Mouse (Mus musculus) testis, adult 10 weeks (tissue): ENCODE results near the gene Slc17a3. TPM values are rescaled to one million over a fixed set of nuclear protein-coding genes. Genes with fewer than 3 reads are reported as not detected.

Source experiments
- polyA plus RNA-seq: library from polyadenylated mRNA; stranded (reverse); fragments of 350-450 nt; fragmentation: Illumina TruSeq; extraction: RNeasy Lipid Tissue Mini Kit (QIAGEN cat#74804); gene quantifications from one replicate; pipeline ENCODE4 v1.2.3, GENCODE M21; 2014; ENCODE audit warnings: low read depth, low replicate concordance

The Slc17a3 gene
- polyA plus RNA-seq, result 0.57 TPM

DNA sequence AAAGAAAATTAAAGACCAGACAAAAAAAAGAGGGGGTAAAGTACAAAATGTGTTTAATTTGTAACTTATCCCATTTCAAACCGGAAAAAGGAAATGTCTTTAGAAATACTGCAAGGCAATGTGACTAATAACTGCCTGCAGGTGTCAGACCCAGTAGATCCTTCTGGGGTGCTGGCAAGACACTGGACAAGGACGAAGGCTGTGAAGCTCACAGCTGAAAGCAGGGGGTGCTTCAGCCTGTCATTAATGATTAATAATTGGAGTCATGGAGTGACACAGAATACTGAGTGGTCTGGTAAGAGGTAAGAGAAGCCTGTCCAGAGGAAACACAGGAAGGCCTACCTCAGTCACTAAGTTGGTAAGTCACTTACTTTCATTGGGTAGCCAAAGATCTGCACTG lies at the start of gene Slc17a3:
TSS of gene Slc17a3 (plus strand) at position 127 of the 400 bp plus-strand sequence.

DNA sequence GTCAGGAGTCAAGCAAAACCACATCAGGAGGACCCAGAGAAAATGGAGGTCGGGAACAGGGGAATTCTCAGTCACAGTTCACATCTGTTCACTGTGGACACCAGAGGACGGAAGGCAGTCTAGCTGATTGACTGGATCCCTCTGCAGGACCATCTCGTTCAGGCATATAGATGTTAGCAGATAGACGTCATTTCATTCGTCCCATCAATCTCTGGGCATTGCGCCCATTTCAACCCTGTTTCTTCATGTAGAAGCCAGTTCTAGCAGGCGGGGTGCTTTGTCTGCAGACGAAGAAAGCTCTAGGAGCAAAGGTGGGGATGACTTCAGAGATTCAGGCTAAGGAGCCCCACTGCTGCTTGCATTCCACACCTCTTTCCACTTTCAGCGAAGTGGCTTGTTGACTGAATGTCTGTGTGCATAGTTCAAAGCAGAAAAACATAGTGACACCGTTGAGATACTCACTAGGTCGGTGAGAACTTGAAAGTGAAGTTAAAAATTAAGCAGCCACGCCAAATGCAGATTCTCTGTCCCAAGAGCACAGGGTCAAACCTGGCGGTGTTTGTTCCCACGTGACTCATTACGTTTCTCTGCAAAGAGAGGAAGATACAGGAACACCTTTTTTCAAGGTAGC lies 32.7 kb upstream of the Slc17a3 start, which contains the start of gene Slc17a2:
TSS of gene Slc17a2 (plus strand) at position 572 of the 631 bp plus-strand sequence.

DNA sequence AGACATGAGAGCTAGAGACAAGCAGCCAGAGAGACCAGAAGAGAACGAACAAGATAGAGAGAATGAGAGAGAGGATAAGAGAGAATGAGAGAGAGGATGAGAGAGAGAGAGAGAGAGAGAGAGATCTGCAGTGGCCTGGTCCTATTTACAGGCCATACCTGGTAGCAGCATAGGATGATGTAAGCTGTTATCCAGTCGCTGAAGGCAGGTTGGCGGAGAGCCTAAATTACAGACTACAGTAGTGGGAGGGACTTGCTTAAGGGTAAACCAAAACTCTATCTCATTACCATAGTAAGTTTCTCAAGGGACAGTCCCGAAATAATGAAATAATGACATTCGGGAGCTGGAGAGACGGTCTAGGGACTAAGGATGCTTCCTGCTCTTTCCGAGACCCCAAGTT lies 28.2 kb downstream of the Slc17a3 start, which contains the start of gene Slc17a1:
TSS of gene Slc17a1 (plus strand) at position 346 of the 400 bp plus-strand sequence.

Other genes with a start within 250 kb of the Slc17a3 start
- gene Hist1h2be, start 218.3 kb upstream of the Slc17a3 start, polyA plus RNA-seq, result 0.91 TPM
- 0.24 TPM for gene Hist1h1e, start 216.9 kb upstream of the Slc17a3 start, polyA plus RNA-seq
- gene Hist1h2ac, start 155.5 kb upstream of the Slc17a3 start, polyA plus RNA-seq, result 0.28 TPM
- gene Hist1h2bc, start 155.2 kb upstream of the Slc17a3 start, polyA plus RNA-seq, result 16.4 TPM
- gene Hist1h1t, start 143.6 kb upstream of the Slc17a3 start, polyA plus RNA-seq, result 0.91 TPM
- 3.9 TPM for gene Hist1h4c, start 141.0 kb upstream of the Slc17a3 start, polyA plus RNA-seq
- gene Hfe, start 128.6 kb upstream of the Slc17a3 start, polyA plus RNA-seq, result 13.3 TPM
- 1.8 TPM for gene Hist1h1c, start 100.6 kb upstream of the Slc17a3 start, polyA plus RNA-seq
- not detected for gene Hist1h3c, start 93.8 kb upstream of the Slc17a3 start, polyA plus RNA-seq
- gene Hist1h2bb, start 92.7 kb upstream of the Slc17a3 start, polyA plus RNA-seq, result not detected
- gene Hist1h2ab, start 88.3 kb upstream of the Slc17a3 start, polyA plus RNA-seq, result not detected
- gene Hist1h3b, start 87.2 kb upstream of the Slc17a3 start, polyA plus RNA-seq, result not detected
- not detected for gene Hist1h4b, start 82.4 kb upstream of the Slc17a3 start, polyA plus RNA-seq
- 3.1 TPM for gene Hist1h4a, start 78.2 kb upstream of the Slc17a3 start, polyA plus RNA-seq
- gene Hist1h3a, start 77.0 kb upstream of the Slc17a3 start, polyA plus RNA-seq, result not detected
- gene Hist1h1a, start 75.8 kb upstream of the Slc17a3 start, polyA plus RNA-seq, result not detected
- 4.5 TPM for gene Trim38, start 69.5 kb upstream of the Slc17a3 start, polyA plus RNA-seq
- gene Slc17a2, start 32.4 kb upstream of the Slc17a3 start, polyA plus RNA-seq, result 0.25 TPM
- gene Slc17a1, start 28.3 kb downstream of the Slc17a3 start, polyA plus RNA-seq, result 0.53 TPM
- gene Slc17a4, start 75.6 kb downstream of the Slc17a3 start, polyA plus RNA-seq, result not detected
- not detected for gene Hist1h2ba, start 94.7 kb downstream of the Slc17a3 start, polyA plus RNA-seq
- not detected for gene Hist1h2aa, start 95.0 kb downstream of the Slc17a3 start, polyA plus RNA-seq
- 54.6 TPM for gene Scgn, start 151.8 kb downstream of the Slc17a3 start, polyA plus RNA-seq